Mouse (Mus musculus) intestine, embryonic 15.5 days (tissue): Measurements from ENCODE around the gene Zfp738. TPM values are rescaled to one million over a fixed set of nuclear protein-coding genes. Genes with fewer than 3 reads are reported as not detected.

Experiments used
- ATAC-seq: fragments of 200-750 bp; cut with Nextera tagmentation; 2 replicates; pipeline ENCODE4 v1.8.0; 2017; ENCODE audit warnings: moderate TSS enrichment, moderate library complexity
- H3K27ac ChIP-seq: fragments of 300-500 bp; sonication (generic); 2 replicates; pipeline ENCODE4 v1.5.1; 2015; ENCODE audit warnings: mild to moderate bottlenecking, inconsistent platforms
- H3K27me3 ChIP-seq: fragments of 300-500 bp; sonication (generic); replicated peaks from 2 replicates; pipeline ENCODE4 v1.6.1; 2015; ENCODE audit warnings: inconsistent platforms
- H3K36me3 ChIP-seq: fragments of 300-500 bp; sonication (generic); 2 replicates; pipeline ENCODE4 v1.6.1; 2015; ENCODE audit warnings: inconsistent platforms
- H3K4me1 ChIP-seq: fragments of 300-500 bp; sonication (generic); replicated peaks from 2 replicates; pipeline ENCODE4 v1.6.1; 2015; ENCODE audit warnings: inconsistent platforms
- H3K4me2 ChIP-seq: fragments of 300-500 bp; sonication (generic); replicated peaks from 2 replicates; pipeline ENCODE4 v1.6.1; 2015; ENCODE audit warnings: mild to moderate bottlenecking, inconsistent platforms
- H3K4me3 ChIP-seq: fragments of 300-500 bp; sonication (generic); replicated peaks from 2 replicates; pipeline ENCODE4 v1.5.1; 2015; ENCODE audit warnings: inconsistent platforms
- H3K9ac ChIP-seq: fragments of 300-500 bp; sonication (generic); 2 replicates; pipeline ENCODE4 v1.6.1; 2015; ENCODE audit warnings: inconsistent platforms
- H3K9me3 ChIP-seq: fragments of 300-500 bp; sonication (generic); 2 replicates; pipeline ENCODE4 v1.6.1; 2016; ENCODE audit warnings: inconsistent platforms
- WGBS: fragments of 180-500 bp; shearing (Covaris S2); methylation state at CpG from one replicate; pipeline ENCODE4 v1.1.7; 2015; 5-methylcytosine and 5-hydroxymethylcytosine counted together
- polyA plus RNA-seq: library from polyadenylated mRNA; unstranded; fragments of >200 nt; fragmentation: Nextera tagmentation; extraction: Ambion mirVana; gene quantifications from 2 replicates; pipeline ENCODE4 v1.2.1, GENCODE M21; 2015

Gene Zfp738
- polyA plus RNA-seq, 1 experiment from 2014 or later = 10.1 TPM

DNA sequence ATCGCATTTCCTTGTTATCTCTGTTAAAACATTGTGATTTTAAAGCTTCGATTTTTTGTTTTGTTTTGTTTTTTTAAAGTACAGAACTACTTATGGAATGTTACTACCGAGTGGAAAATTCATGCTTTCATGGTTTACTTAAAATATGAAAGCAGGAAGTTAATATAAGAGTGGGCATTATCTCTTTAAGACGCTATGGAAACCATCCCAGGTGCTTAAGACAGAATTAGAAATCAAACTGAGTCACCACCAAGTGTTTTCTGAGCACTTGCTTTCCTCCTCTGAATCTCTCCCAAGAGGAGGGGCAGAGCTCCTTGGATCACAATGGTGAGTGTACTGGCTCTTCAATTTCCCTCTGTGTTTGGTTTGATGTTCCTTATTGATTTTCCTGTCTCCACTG lies 76.8 kb downstream of the Zfp738 start:
- Histone ChIP-seq H3K4me3 (no peak overlapping the region), H3K4me2 (no peak overlapping the region), H3K9ac (no peak overlapping the region), H3K9me3 (no peaks in the 10 kb centered on the region), H3K4me1 (peaks cover 4% of the 10 kb centered on the region; the same call in 1 of the 2 replicates), H3K27me3 (no peaks in the 10 kb centered on the region), H3K36me3 (no peaks in the 10 kb centered on the region), H3K27ac (no peak overlapping the region)
- WGBS = 87% methylated on average over 4 of the region's 4 CpGs
- no peak; the same call in 1 of the 2 replicates for ATAC-seq

- H3K4me1 ChIP-seq = peaks cover 4% of the 10 kb centered on the region; the same call in 1 of the 2 replicates
- 2% methylated on average over 20 of the region's 20 CpGs for WGBS
- H3K4me3 ChIP-seq = peak within 1 kb of the TSS; percentile 78
- peak within 1 kb of the TSS; percentile 87 for H3K27ac ChIP-seq
- H3K36me3 ChIP-seq = no peaks in the 10 kb centered on the region
- H3K27me3 ChIP-seq = no peaks in the 10 kb centered on the region
- H3K9ac ChIP-seq = peak within 1 kb of the TSS; percentile 74
- ATAC-seq = peak; percentile 98
- no peaks in the 10 kb centered on the region for H3K9me3 ChIP-seq
- peak within 1 kb of the TSS; percentile 59 for H3K4me2 ChIP-seq
Measured at GRCm38 (mm10) chr13:67609066-67609876, 77.6 kb downstream of the Zfp738 start, which contains the start of gene Zfp729b. TSS of gene Zfp729b (minus strand) at chr13:67609707.

Other genes with a start within 250 kb of the Zfp738 start
- gene Zfp874a, start 235.4 kb downstream of the Zfp738 start, polyA plus RNA-seq = 6.7 and 8.2 TPM in 2 replicates
- 2.0 and 2.9 TPM in 2 replicates for gene Zfp874b, start 202.8 kb downstream of the Zfp738 start, polyA plus RNA-seq
- 10.6 and 12.4 TPM in 2 replicates for gene Zfp58, start 186.5 kb downstream of the Zfp738 start, polyA plus RNA-seq
- not detected in 2 replicates for gene Gm26965, start 160.9 kb downstream of the Zfp738 start, polyA plus RNA-seq
- 18.1 and 19.3 TPM in 2 replicates for gene Zfp87, start 160.9 kb downstream of the Zfp738 start, polyA plus RNA-seq
- gene Zfp748, start 133.2 kb downstream of the Zfp738 start, polyA plus RNA-seq = 11.5 and 11.7 TPM in 2 replicates
- gene Zfp729b, start 77.4 kb downstream of the Zfp738 start, polyA plus RNA-seq = 3.4 and 4.1 TPM in 2 replicates
- gene Gm49345, start 49.3 kb downstream of the Zfp738 start, polyA plus RNA-seq = not detected in 2 replicates
- 2.6 TPM in 2 replicates for gene Zfp729a, start 49.3 kb downstream of the Zfp738 start, polyA plus RNA-seq
- gene Zfp65, start 42.1 kb upstream of the Zfp738 start, polyA plus RNA-seq = 4.7 and 4.9 TPM in 2 replicates
- 3.4 and 4.0 TPM in 2 replicates for gene Zfp85, start 68.2 kb upstream of the Zfp738 start, polyA plus RNA-seq
- 2.1 and 2.5 TPM in 2 replicates for gene Zfp493, start 92.6 kb upstream of the Zfp738 start, polyA plus RNA-seq
- 5.6 and 6.2 TPM in 2 replicates for gene Zfp273, start 126.7 kb upstream of the Zfp738 start, polyA plus RNA-seq
- 2.1 and 2.2 TPM in 2 replicates for gene Gm10037, start 144.0 kb upstream of the Zfp738 start, polyA plus RNA-seq
- not detected in 2 replicates for gene BC048507, start 176.3 kb upstream of the Zfp738 start, polyA plus RNA-seq